Mouse (Mus musculus) ES-Bruce4 (cell line): ENCODE results near the gene 1700016H13Rik.

Experiments
- CTCF ChIP-seq: IDR thresholded peaks from one replicate; pipeline ENCODE4 v1.8.1; 2011; ENCODE audit warnings: low read depth, low read length
- POLR2A ChIP-seq: IDR thresholded peaks from one replicate; pipeline ENCODE4 v1.8.1; 2011; ENCODE audit warnings: low read length; ENCODE audit not compliant: insufficient read depth

GRCm38 (mm10) chr5:103603115-103603893, 52.5 kb downstream of the 1700016H13Rik start:
- no peak for TF ChIP-seq POLR2A
- TF ChIP-seq CTCF = no peak
